Mouse (Mus musculus): ENCODE results near the gene Cd69.

Gene Cd69

DNA sequence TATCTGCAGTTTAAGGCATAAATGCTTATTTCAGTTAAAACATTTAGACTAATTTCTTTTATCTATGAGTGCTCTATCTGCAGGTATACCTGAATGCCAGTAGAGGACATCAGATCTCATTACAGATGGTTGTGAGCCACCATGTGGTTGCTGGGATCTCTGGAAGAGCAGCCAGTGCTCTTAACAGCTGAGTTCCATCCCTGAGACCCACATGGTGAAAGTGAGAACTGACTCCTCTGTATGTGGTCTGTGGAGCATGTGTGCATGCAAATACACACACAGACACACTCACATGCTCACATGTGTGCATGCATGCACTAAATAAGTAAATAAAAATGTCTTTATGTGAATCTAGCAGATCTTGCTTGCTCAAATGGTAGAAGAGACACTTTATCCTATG, 29.4 kb downstream of the Cd69 start:
- DNase-seq = no peak

DNA sequence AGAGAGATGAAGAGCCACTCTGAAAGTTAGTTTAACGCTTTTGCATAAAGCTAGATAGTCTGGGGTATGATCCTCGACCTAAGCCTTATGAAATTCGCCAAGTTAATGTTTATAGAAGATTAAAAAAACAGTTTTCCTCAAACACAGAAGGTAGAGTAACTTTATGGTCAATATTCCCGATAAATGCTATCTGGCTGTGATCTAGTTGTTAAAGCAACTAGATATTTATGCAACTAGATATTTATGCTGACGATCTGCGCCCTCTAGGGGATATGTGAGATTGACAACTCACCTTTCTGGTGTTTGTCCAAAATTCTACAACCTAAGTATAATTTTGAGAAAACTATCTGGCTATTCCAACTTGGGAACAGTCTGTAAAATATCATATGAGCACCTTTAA, 33.3 kb downstream of the Cd69 start:
- DNase-seq = no peak

GRCm38 (mm10) chr6:129241471-129241870, 33.8 kb downstream of the Cd69 start:
- no peak for DNase-seq

GRCm38 (mm10) chr6:129239564-129240248, 35.5 kb downstream of the Cd69 start:
- DNase-seq = no peak

DNA sequence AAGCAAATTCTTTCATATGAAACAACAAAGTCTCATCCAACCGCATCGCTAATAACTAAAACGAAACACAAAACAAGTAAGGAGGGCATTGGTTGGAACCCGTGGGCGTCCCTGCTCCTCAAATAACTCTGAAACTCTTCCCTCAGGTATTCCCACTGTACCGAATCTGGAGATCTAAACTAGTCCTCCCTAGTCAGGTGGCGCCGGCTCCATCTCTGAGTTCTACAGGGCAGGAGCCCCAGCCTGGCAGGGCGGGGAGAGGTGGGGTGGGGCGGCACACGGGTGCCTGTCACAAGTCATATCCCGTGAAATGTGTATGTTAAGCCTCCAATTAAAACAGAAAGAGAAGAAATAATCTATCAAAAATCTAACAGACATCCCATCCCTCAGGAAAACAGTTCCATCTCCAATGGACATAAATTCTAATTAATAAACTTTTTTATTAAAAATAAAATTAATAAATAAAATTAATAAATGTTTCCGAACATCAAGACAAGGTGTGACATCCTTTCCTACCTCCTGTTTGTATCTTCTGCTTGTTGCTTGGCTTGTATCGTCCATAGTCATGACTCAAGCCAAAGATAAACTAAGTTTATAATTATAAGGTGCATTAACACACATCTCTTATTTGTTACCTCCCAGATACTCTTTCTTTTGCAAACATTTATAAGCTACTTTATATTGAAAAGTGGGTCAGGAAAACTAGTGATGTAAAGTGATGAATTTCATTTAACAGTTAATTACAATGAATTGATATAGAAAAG, 36.8 kb downstream of the Cd69 start:
- peak; percentile 71 to 72 for DNase-seq

- DNase-seq = peak; percentile 94 to 96
Measured at GRCm38 (mm10) chr6:129237350-129238274, 37.6 kb downstream of the Cd69 start.

- peak in 1 of 2 experiments; percentile 47 for DNase-seq
Measured at GRCm38 (mm10) chr6:129236652-129237342, 38.4 kb downstream of the Cd69 start.

GRCm38 (mm10) chr6:129235855-129236461, 39.3 kb downstream of the Cd69 start:
- DNase-seq = peak in 1 of 2 experiments; percentile 68

DNA sequence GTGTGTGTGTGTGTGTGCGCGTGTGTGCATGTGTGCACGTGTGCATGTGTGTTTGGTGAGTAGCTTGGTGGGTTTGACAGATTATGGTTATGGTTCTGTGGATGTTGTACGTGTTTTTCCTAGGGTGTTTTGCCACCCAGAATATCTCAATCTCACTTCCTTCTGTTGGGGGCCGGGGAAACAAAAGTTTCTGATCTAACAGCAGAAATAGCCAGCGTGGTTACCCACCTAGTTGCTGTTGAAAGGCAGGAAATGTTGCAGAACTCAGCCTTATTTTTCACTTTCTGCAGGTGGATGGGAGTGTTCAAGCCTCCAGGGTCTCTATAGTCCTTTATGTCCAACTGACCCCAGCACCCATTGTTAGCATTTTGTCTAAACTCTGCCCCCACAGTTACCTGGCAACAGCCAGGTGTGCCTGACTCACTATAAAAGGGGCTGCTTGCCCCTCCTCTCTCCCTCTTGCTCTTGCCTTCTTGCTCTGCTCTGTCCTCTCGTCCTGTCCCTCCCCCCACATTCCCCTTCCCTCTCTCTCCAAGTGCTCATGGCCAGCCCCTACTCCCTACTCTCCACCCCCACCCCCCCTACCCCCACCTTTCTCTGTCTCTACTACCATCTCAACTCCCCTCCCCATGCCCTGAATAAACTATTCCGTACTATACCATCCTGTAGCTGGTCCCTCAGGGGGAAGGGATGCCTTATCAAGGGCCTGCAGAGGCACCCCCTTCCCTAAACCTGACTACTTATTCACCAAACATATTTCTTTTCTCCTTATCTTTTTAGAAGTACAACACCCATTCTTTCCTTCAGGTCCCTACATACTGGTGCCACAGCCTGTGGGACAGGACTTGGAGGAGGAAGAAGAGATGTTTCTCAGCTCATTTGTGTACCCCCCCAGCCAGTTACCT, 40.5 kb downstream of the Cd69 start:
- no peak for DNase-seq

- no peak for DNase-seq
Measured at GRCm38 (mm10) chr6:129233955-129234369, 41.3 kb downstream of the Cd69 start.

- DNase-seq = no peak
Measured at GRCm38 (mm10) chr6:129233366-129233954, 41.8 kb downstream of the Cd69 start.

- DNase-seq = peak; percentile 48 to 61
Measured at GRCm38 (mm10) chr6:129232842-129233205, 42.4 kb downstream of the Cd69 start.

DNA sequence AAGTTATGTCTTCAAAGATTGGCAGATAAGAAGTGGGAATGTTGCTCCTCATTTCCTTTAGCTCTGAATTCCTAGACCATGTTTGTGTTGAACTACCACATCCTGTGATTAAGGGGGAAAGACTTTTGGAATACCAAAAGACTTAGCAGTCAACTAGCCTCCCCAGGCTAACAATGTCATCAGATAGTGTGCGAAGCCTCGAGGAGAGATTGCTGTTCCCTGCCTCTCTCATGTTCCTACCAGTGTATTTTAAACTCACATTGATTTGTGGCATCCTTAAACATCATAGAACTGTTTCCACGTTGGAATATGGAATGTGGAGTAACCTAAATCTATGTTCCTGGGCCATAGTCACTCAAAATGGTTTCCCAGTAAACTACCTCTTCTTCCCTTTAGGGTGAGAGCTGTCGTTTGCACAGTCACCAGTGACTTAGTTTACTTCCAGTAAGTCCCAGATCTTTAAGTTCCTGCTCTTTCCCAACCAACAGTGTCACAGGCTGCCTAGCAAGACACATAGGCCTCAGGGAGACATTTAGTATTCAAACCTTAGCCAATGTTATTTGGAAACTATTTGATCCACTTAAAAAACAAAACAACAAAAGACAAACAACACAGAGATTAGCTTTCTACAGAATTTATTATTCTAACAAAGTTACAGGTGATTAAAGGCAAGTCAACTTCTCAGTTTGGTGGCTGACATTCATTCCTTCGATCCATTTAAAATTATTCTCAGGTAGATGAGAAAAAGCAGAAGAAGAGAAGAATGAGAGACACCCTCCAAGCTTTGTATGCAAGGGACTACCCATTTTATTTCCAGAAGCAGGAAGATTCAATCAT, 43.0 kb downstream of the Cd69 start:
- DNase-seq = no peak

DNA sequence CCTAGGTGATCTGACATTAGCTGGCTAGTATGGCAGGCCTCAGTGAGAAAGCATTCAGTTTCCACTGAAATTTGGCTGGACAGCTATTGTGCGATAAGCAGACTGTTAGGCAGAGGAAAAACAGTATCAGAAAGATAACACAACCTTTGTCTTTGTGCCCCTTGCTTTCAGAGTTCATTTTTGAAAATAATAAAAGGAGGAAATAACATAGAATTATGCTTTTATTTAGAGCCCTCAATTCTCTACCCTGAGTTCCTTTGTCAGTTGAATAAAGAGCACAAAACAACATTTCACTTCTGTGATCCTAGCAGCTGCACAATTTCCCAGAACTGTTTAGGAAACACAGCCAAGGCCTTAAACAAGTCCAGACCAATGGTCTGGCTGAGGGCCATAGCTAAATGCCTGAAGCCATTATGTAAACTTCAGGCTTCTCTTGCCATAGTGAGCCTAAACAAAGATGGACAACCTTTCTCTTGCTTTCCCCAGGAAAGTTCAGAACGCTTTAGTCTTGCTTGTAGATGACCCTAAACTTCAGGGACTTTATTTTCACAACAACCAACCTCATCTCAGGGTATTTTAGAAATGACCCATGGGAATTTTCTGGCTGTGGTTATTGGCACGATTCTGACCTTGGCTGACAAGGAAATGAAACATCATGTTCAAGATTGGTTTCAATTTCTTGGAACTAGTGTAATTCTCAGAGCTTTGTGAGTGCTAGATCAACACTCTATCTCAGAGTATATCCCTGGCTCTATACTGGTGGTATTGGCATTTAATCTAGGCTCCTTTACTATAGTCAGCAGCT, 45.3 kb downstream of the Cd69 start:
- peak; percentile 79 to 87 for DNase-seq

- DNase-seq = no peak
Measured at GRCm38 (mm10) chr6:129228935-129229773, 46.1 kb downstream of the Cd69 start.

GRCm38 (mm10) chr6:129225078-129225477, 50.2 kb downstream of the Cd69 start:
- no peak for DNase-seq

GRCm38 (mm10) chr6:129224090-129224489, 51.1 kb downstream of the Cd69 start:
- DNase-seq = no peak

GRCm38 (mm10) chr6:129223611-129224010, 51.6 kb downstream of the Cd69 start:
- no peak for DNase-seq

Data from kidney, adult 8-10 months (tissue).